Mouse (Mus musculus) hindbrain, embryonic 10.5 days (tissue): Measurements from ENCODE around the gene Foxn1. TPM values are rescaled to one million over a fixed set of nuclear protein-coding genes. Genes with fewer than 3 reads are reported as not detected.

Source experiments
- polyA plus RNA-seq: library from polyadenylated mRNA; unstranded; fragments of >200 nt; fragmentation: Nextera tagmentation; extraction: Ambion mirVana; gene quantifications from 2 replicates; pipeline ENCODE4 v1.2.1, GENCODE M21; 2016

The Foxn1 gene
- polyA plus RNA-seq, 1 experiment from 2014 or later: not detected

Other genes starting within 250 kb of the Foxn1 start
- 124 and 163 TPM in 2 replicates for gene Traf4, start 221.0 kb downstream of the Foxn1 start, polyA plus RNA-seq
- 11.3 and 12.1 TPM in 2 replicates for gene Nek8, start 209.9 kb downstream of the Foxn1 start, polyA plus RNA-seq
- 7.0 and 8.9 TPM in 2 replicates for gene Tlcd1, start 209.8 kb downstream of the Foxn1 start, polyA plus RNA-seq
- 1,007 and 1,099 TPM in 2 replicates for gene Rpl23a, start 203.0 kb downstream of the Foxn1 start, polyA plus RNA-seq
- 71.8 and 80.5 TPM in 2 replicates for gene Rab34, start 198.1 kb downstream of the Foxn1 start, polyA plus RNA-seq
- 1.6 and 1.8 TPM in 2 replicates for gene Proca1, start 193.2 kb downstream of the Foxn1 start, polyA plus RNA-seq
- 53.6 and 63.8 TPM in 2 replicates for gene Sdf2, start 140.8 kb downstream of the Foxn1 start, polyA plus RNA-seq
- 35.0 and 36.3 TPM in 2 replicates for gene Supt6, start 140.6 kb downstream of the Foxn1 start, polyA plus RNA-seq
- gene 2610507B11Rik, start 124.8 kb downstream of the Foxn1 start, polyA plus RNA-seq: 53.2 and 65.6 TPM in 2 replicates
- gene BC030499, start 95.7 kb downstream of the Foxn1 start, polyA plus RNA-seq: 0.52 and 0.93 TPM in 2 replicates
- 53.2 and 62.7 TPM in 2 replicates for gene Spag5, start 85.0 kb downstream of the Foxn1 start, polyA plus RNA-seq
- gene Aldoc, start 63.6 kb downstream of the Foxn1 start, polyA plus RNA-seq: 2.5 and 3.1 TPM in 2 replicates
- 74.6 and 82.9 TPM in 2 replicates for gene Pigs, start 58.1 kb downstream of the Foxn1 start, polyA plus RNA-seq
- gene Unc119, start 43.1 kb downstream of the Foxn1 start, polyA plus RNA-seq: 59.1 and 76.7 TPM in 2 replicates
- not detected in 2 replicates for gene Slc13a2, start 35.7 kb upstream of the Foxn1 start, polyA plus RNA-seq
- 20.2 and 21.1 TPM in 2 replicates for gene Slc46a1, start 79.1 kb upstream of the Foxn1 start, polyA plus RNA-seq
- 11.2 and 20.8 TPM in 2 replicates for gene Sarm1, start 111.2 kb upstream of the Foxn1 start, polyA plus RNA-seq
- gene Vtn, start 112.5 kb upstream of the Foxn1 start, polyA plus RNA-seq: 66.9 and 96.6 TPM in 2 replicates
- not detected in 2 replicates for gene Sebox, start 116.9 kb upstream of the Foxn1 start, polyA plus RNA-seq
- gene Tmem199, start 125.6 kb upstream of the Foxn1 start, polyA plus RNA-seq: 84.0 and 86.4 TPM in 2 replicates
- gene Poldip2, start 125.6 kb upstream of the Foxn1 start, polyA plus RNA-seq: 135 and 152 TPM in 2 replicates
- gene Tnfaip1, start 149.8 kb upstream of the Foxn1 start, polyA plus RNA-seq: 70.4 and 81.6 TPM in 2 replicates
- 89.2 and 94.2 TPM in 2 replicates for gene Ift20, start 149.8 kb upstream of the Foxn1 start, polyA plus RNA-seq
- gene Tmem97, start 164.2 kb upstream of the Foxn1 start, polyA plus RNA-seq: 86.5 and 94.5 TPM in 2 replicates